Mouse (Mus musculus): ENCODE results near the gene Tbxas1.

- TF ChIP-seq CTCF (IDR thresholded peaks at IDR 0.05) (no peak), EP300 (IDR thresholded peaks at IDR 0.05) (no peak)
Measured at GRCm38 (mm10) chr6:38926963-38927361, 51.8 kb downstream of the Tbxas1 start.

All from lung, postnatal 0 days (tissue).